Mouse (Mus musculus): ENCODE results near the gene Aplf.

- TF ChIP-seq MYOD1 (IDR thresholded peaks at IDR 0.05; ENCODE audit: control insufficient read depth in 1 of 3, insufficient read length in 2 of 3, low read depth in 2 of 3) (no peak), POLR2A (IDR thresholded peaks at IDR 0.05; ENCODE audit: insufficient read length, low read depth) (no peak), MYOG (IDR thresholded peaks at IDR 0.05; ENCODE audit: control insufficient read depth in 1 of 3, insufficient read depth in 1 of 3, insufficient read length in 2 of 3, low read depth in 2 of 3) (no peak), POLR2AphosphoS2 (IDR thresholded peaks at IDR 0.05; ENCODE audit: insufficient read length, low read depth) (no peak), MAX (IDR thresholded peaks at IDR 0.05; ENCODE audit: low read depth) (no peak), TCF3 (IDR thresholded peaks at IDR 0.05; ENCODE audit: insufficient read length, low read depth) (no peak), TCF12 (IDR thresholded peaks at IDR 0.05; ENCODE audit: insufficient read depth, poor library complexity, severe bottlenecking) (no peak), USF1 (IDR thresholded peaks at IDR 0.05; ENCODE audit: low read depth) (no peak), E2F4 (IDR thresholded peaks at IDR 0.05; ENCODE audit: insufficient read depth) (no peak), SRF (IDR thresholded peaks at IDR 0.05; ENCODE audit: control insufficient read depth, insufficient read length, low read depth) (no peak), CEBPB (IDR thresholded peaks at IDR 0.05; ENCODE audit: insufficient read depth, poor library complexity, severe bottlenecking) (no peak), REST (IDR thresholded peaks at IDR 0.05; ENCODE audit: insufficient read depth, insufficient read length) (no peak)
Observed at GRCm38 (mm10) chr6:87671353-87671752, 640 bp downstream of the Aplf start.

Measured in myocyte (in vitro differentiated cells).